Mouse (Mus musculus) olfactory bulb, adult 2 months (tissue): ENCODE data around the gene Fam173a. TPM values are rescaled to one million over a fixed set of nuclear protein-coding genes. Genes with fewer than 3 reads are reported as not detected.

ENCODE experiments used
- H3K27ac ChIP-seq: fragments of 200-500 bp; 2 replicates; pipeline ENCODE4 v1.5.1; 2012; ENCODE audit warnings: low read depth, low read length; ENCODE audit not compliant: insufficient read depth
- H3K4me1 ChIP-seq: fragments of 200-500 bp; 2 replicates; pipeline ENCODE4 v1.6.1; 2012; ENCODE audit warnings: low read length; ENCODE audit not compliant: control insufficient read depth, insufficient read depth
- H3K4me3 ChIP-seq: fragments of 200-500 bp; 2 replicates; pipeline ENCODE4 v1.5.1; 2012; ENCODE audit warnings: mild to moderate bottlenecking, low read depth, low read length, moderate library complexity; ENCODE audit not compliant: insufficient read depth
- CTCF ChIP-seq: fragments of 200-500 bp; IDR thresholded peaks from 2 replicates; pipeline ENCODE4 v1.5.1; 2012; ENCODE audit warnings: low read depth, mild to moderate bottlenecking, low read length, moderate library complexity; ENCODE audit not compliant: insufficient read depth
- POLR2A ChIP-seq: fragments of 200-500 bp; IDR thresholded peaks from 2 replicates; pipeline ENCODE4 v1.6.1; 2012; ENCODE audit warnings: mild to moderate bottlenecking, low read depth, low read length, moderate library complexity; ENCODE audit not compliant: insufficient read depth
- WGBS: fragments of 180-500 bp; shearing (Covaris S2); methylation state at CpG from one replicate; pipeline ENCODE4 v1.1.7; 2018; 5-methylcytosine and 5-hydroxymethylcytosine counted together
- polyA plus RNA-seq: library from polyadenylated mRNA; stranded (reverse); fragments of >200 nt; gene quantifications from 2 replicates; pipeline ENCODE4 v1.2.4, GENCODE M21; 2012; ENCODE audit warnings: low replicate concordance; ENCODE audit not compliant: missing spikeins, insufficient read depth, insufficient read length

The Fam173a gene
- not detected in 2 replicates for polyA plus RNA-seq

GRCm38 (mm10) chr17:25792615-25793014 lies at the start of gene Fam173a:
Fam173a (minus strand) TSS chr17:25792901.
- under 1% methylated on average over 14 of the region's 14 CpGs for WGBS
- TF ChIP-seq CTCF (no peak), POLR2A (no peak)
- peak within 1 kb of the TSS; percentile 84 for H3K4me3 ChIP-seq
- H3K4me1 ChIP-seq, result peaks cover 41% of the 10 kb centered on the region
- H3K27ac ChIP-seq, result peak within 1 kb of the TSS; percentile 98

- H3K4me3 ChIP-seq, result no peak within 1 kb of the TSS
- H3K27ac ChIP-seq, result no peak within 1 kb of the TSS
- 95% methylated on average over 22 of the region's 22 CpGs for WGBS
- TF ChIP-seq CTCF, result no peak
- no peak for TF ChIP-seq POLR2A
- H3K4me1 ChIP-seq, result peaks cover 35% of the 10 kb centered on the region
These were observed 48.6 kb upstream of the Fam173a start, which contains the start of gene Gm20683 for GRCm38 (mm10) chr17:25841117-25841880. Gm20683 (minus strand) TSS chr17:25841763.

DNA sequence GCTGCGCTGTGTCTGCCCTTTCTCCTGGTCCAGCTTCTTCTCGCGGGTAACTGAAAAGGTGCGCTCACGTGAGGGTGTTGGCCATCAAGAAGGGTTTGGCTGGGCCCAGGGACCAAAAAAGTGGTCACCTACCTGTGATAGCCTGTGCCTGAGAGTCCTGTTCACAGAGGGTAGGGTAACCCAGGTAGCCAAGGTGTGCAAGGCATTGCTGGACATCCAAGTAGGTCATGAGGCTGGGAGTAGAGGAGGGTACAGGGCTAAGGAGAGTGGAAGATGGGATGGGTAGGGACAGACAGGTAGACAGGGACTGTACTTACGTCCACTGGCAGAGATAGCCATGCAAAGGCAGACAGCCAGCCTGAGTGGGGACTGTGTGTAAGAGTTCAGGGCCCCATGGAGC lies 47.8 kb upstream of the Fam173a start:
- H3K4me3 ChIP-seq, result no peak overlapping the region
- H3K4me1 ChIP-seq, result peaks cover 43% of the 10 kb centered on the region
- WGBS, result 98% methylated on average over 6 of the region's 6 CpGs
- no peak overlapping the region for H3K27ac ChIP-seq
- no peak for TF ChIP-seq POLR2A
- no peak for TF ChIP-seq CTCF

DNA sequence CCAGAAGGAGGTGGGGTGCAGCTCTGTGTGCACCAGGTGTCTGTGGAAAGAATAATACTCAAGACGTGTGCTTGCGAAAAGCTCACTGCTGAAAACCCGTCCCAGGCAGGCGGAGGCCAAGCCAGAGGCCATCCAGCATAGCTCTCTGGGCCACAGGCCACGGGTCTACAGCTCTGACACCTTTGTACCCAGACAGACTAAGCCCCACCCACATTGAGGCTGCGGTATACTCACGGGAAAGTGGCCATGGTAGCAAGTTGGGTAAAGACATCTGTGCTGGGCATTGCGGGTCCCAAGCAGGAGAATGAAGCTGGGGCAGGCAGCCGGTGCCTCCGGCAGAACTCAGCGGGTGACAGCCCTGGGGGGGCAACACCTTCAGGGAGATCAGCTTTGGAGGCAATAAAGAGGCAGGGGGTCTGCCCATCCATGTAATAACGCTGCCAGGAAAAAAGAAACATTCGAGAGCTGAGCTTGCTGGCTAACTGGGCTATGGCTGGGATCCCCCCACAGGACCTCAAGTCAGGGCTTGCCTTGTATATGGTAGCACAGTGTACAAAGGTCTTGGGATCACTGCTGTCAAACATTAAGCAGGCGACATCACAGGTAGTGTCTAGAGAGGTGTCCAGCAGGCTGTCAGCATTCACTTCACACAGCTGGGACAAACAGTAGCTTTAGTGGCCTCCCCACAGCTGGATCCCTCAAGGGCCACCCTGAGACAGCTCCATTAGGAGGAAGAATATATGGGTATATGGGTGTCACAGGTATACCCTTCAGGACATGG lies 46.9 kb upstream of the Fam173a start:
- 80% methylated on average over 14 of the region's 14 CpGs for WGBS
- Histone ChIP-seq H3K4me1 (peaks cover 45% of the 10 kb centered on the region), H3K27ac (no peak overlapping the region), H3K4me3 (no peak overlapping the region)
- TF ChIP-seq CTCF, result no peak
- TF ChIP-seq POLR2A, result no peak

GRCm38 (mm10) chr17:25838904-25839303 lies 46.2 kb upstream of the Fam173a start:
- no peak overlapping the region for H3K27ac ChIP-seq
- WGBS, result 86% methylated on average over 4 of the region's 4 CpGs
- H3K4me1 ChIP-seq, result peaks cover 52% of the 10 kb centered on the region

DNA sequence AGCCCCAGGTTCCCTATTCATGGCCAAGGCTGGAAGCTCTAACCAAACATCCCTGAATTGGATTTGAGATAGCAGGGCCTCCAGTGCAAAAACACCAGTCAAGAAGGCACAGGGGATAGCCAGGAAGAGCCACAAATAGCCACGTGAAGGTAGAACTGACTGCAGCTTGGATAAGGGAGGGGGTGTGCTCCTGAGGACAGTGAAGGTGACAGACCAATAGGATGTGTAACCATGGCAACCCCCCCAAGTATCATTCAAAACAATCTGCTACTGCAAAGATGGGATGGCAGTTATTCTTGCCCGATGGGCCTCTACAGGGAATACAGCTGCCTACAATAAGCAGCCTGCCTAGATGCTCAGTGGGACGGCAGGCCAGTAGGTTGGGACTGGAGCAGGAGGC lies 44.8 kb upstream of the Fam173a start:
- peaks cover 51% of the 10 kb centered on the region for H3K4me1 ChIP-seq
- TF ChIP-seq CTCF, result no peak
- no peak for TF ChIP-seq POLR2A
- H3K4me3 ChIP-seq, result no peak overlapping the region
- 33% methylated on average over 3 of the region's 3 CpGs for WGBS
- peak overlapping the region; percentile 74 for H3K27ac ChIP-seq

More at GRCm38 (mm10) chr17:25838904-25839303, 46.2 kb upstream of the Fam173a start:
- TF ChIP-seq CTCF (no peak), POLR2A (no peak)
- H3K4me3 ChIP-seq, result no peak overlapping the region

- peaks cover 48% of the 10 kb centered on the region for H3K4me1 ChIP-seq
These were observed 44.3 kb upstream of the Fam173a start, which contains the start of gene Rhbdl1 for GRCm38 (mm10) chr17:25837076-25837410. Rhbdl1 (minus strand) TSS chr17:25837295.

GRCm38 (mm10) chr17:25836397-25837075 lies 43.8 kb upstream of the Fam173a start:
- Histone ChIP-seq H3K27ac (peak overlapping the region; percentile 74), H3K4me1 (peaks cover 53% of the 10 kb centered on the region), H3K4me3 (peak overlapping the region; percentile 58)
- TF ChIP-seq POLR2A (no peak), CTCF (no peak)
- 8% methylated on average over 23 of the region's 23 CpGs for WGBS

More at GRCm38 (mm10) chr17:25837076-25837410, 44.3 kb upstream of the Fam173a start, which contains the start of gene Rhbdl1:
- H3K4me3 ChIP-seq, result peak within 1 kb of the TSS; percentile 58
- 2% methylated on average over 29 of the region's 29 CpGs for WGBS
- TF ChIP-seq POLR2A (peak; percentile 57), CTCF (no peak)
- peak within 1 kb of the TSS; percentile 74 for H3K27ac ChIP-seq

DNA sequence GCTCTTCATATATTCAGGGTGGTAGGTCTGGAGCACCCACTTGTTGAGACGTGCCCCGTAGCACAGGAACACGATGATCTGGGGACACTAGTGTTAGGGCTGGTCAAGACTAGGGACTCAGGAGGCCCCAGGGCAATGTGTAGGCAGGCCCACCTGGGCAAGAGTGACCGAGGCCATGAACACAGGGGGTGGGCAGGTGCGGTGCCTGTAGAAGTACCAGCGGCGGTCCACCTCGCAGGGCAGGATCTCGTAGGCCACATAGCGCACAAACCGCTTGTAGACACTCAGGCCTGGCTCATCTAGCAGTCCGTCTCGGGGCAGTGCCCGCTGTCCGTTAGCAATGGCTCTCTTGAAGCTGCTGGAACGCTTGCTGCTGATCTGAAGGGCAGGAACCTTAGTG lies 43.1 kb upstream of the Fam173a start:
- H3K4me1 ChIP-seq, result peaks cover 60% of the 10 kb centered on the region
- TF ChIP-seq POLR2A, result no peak
- no peak for TF ChIP-seq CTCF
- WGBS, result 89% methylated on average over 16 of the region's 16 CpGs
- peak overlapping the region; percentile 58 for H3K4me3 ChIP-seq
- peak overlapping the region; percentile 74; the same call in 1 of the 2 replicates for H3K27ac ChIP-seq
